Mouse (Mus musculus): Measurements from ENCODE around the gene Gpr62.

DNA sequence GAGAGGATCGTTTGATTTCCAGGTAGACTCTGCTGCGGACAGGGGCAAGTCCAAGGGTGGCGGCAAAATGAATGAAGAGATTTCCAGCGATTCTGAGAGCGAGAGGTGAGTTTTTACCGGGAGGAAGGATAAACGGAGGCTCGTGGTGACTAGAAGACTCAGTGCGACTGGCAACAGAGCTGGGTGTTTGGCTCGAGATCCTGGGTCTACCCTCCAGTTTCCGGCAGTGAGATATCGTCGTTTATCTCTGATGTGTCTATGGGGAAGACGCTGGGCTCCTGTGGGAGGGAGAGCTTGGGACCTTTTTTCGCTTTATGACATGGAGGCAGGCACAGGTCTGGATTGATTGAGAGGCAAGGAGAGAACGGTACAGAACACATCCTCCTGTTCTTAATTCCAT is 11.9 kb upstream of the Gpr62 start:
- TF ChIP-seq CTCF (IDR thresholded peaks at IDR 0.05; ENCODE audit: borderline replicate concordance, control insufficient read depth, extremely low read depth, insufficient read depth, low read length, poor library complexity) = no peak
- no peak for TF ChIP-seq POLR2A (IDR thresholded peaks at IDR 0.05; ENCODE audit: control insufficient read depth, extremely low read depth, insufficient read depth, low read length, poor library complexity)

All from thymus, adult 2 months (tissue).